Mouse (Mus musculus): ENCODE data around the gene Eif3m. TPM values are rescaled to one million over a fixed set of nuclear protein-coding genes. Genes with fewer than 3 reads are reported as not detected.
"Not testable (repeated sequence)": the region's sequence is repeated elsewhere in the genome, so short reads cannot be mapped to it uniquely, and the experiment has no call there.

Eif3m gene
- 100 to 1,000 TPM; 357 to 364 TPM for polyA plus RNA-seq (2017; shearing (Covaris generic))

- ATAC-seq: peak; percentile 95
These were observed at the start of gene Eif3m for GRCm38 (mm10) chr2:105016967-105017287. Gene Eif3m (minus strand): TSS chr2:105017080.

GRCm38 (mm10) chr2:105062741-105063372 lies 46.0 kb upstream of the Eif3m start:
- ATAC-seq: no peak

- ATAC-seq: no peak
These were observed 41.8 kb upstream of the Eif3m start for GRCm38 (mm10) chr2:105058577-105059116.

GRCm38 (mm10) chr2:105055529-105055928 lies 38.6 kb upstream of the Eif3m start:
- no peak for ATAC-seq

GRCm38 (mm10) chr2:105048301-105048700 lies 31.4 kb upstream of the Eif3m start:
- no peak for ATAC-seq

- no peak for ATAC-seq
These were observed 26.3 kb upstream of the Eif3m start for GRCm38 (mm10) chr2:105043152-105043551.

GRCm38 (mm10) chr2:105040859-105041258 lies 24.0 kb upstream of the Eif3m start:
- no peak for ATAC-seq

- ATAC-seq: no peak
These were observed 22.0 kb upstream of the Eif3m start for GRCm38 (mm10) chr2:105038879-105039278.

GRCm38 (mm10) chr2:105037956-105038569 lies 21.2 kb upstream of the Eif3m start:
- no peak for ATAC-seq

- no peak for ATAC-seq
These were observed 19.7 kb upstream of the Eif3m start for GRCm38 (mm10) chr2:105036401-105037070.

GRCm38 (mm10) chr2:105035985-105036384 lies 19.1 kb upstream of the Eif3m start:
- ATAC-seq: no peak

- ATAC-seq: no peak
These were observed 17.2 kb upstream of the Eif3m start for GRCm38 (mm10) chr2:105034084-105034483.

- no peak for ATAC-seq
These were observed 13.6 kb upstream of the Eif3m start for GRCm38 (mm10) chr2:105030505-105030904.

GRCm38 (mm10) chr2:105028806-105029205 lies 11.9 kb upstream of the Eif3m start:
- no peak for ATAC-seq

GRCm38 (mm10) chr2:105026950-105027695 lies 10.2 kb upstream of the Eif3m start:
- ATAC-seq: no peak

- not testable (repeated sequence) for ATAC-seq
These were observed 8.7 kb upstream of the Eif3m start for GRCm38 (mm10) chr2:105025610-105026009.

GRCm38 (mm10) chr2:105023815-105024214 lies 6.9 kb upstream of the Eif3m start:
- no peak for ATAC-seq

- no peak for ATAC-seq
These were observed 6.2 kb upstream of the Eif3m start for GRCm38 (mm10) chr2:105023031-105023615.

- peak; percentile 89 for ATAC-seq
These were observed 5.0 kb upstream of the Eif3m start for GRCm38 (mm10) chr2:105021836-105022235.

GRCm38 (mm10) chr2:105021256-105021655 lies 4.4 kb upstream of the Eif3m start:
- no peak for ATAC-seq

GRCm38 (mm10) chr2:105019457-105019856 lies 2.6 kb upstream of the Eif3m start:
- ATAC-seq: no peak

- no peak for ATAC-seq
These were observed 922 bp upstream of the Eif3m start for GRCm38 (mm10) chr2:105017802-105018201.
